Comparison of ENCODE assay signal across 19 mouse cellular contexts in the genomic region with DNA sequence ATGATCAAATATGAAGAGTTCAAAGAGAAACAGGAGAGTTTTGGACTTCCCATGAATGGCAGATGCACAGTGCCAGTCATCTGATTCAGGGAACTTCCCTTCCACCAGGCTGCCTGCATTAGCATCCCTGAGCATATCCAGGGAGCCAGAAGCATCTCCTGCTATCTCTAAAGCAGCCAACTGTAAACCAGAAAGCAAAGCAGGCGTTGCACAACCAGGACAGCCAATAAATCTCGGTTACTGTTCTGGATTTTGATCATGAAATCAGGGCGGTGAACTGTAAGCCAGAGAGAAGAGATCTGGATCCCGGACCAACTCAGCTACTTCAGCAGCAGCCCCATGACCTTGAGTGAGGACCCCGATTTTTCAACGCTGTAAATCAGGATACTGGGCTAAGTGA.
DNase-seq lines count a peak whose midpoint lies in the region; ATAC-seq and TF ChIP-seq lines count a peak whose summit lies in the region.
"Had no signal": no experiment of that assay in that cellular context is flagged by ENCODE, and none has a peak within 500 bp of the region (broad histone marks: within the 10 kb centered on the region; RNA-seq: fewer than 3 reads in every experiment).

No protein-coding gene starts in this region.

- TF ChIP-seq CTCF in bone marrow macrophage, adult 2 months (IDR thresholded peaks at IDR 0.05; ENCODE audit: low read depth, low read length), result no peak

- H3K4me1 ChIP-seq in heart, embryonic 10.5 days, result peaks cover 16% of the 10 kb centered on the region
- H3K4me1 ChIP-seq in kidney, embryonic 15.5 days, result peaks cover 43% of the 10 kb centered on the region
- peaks cover 41% of the 10 kb centered on the region for H3K4me1 ChIP-seq in bone marrow macrophage, adult 2 months (ENCODE audit: control insufficient read depth, insufficient read depth, low read length)

- H3K36me3 ChIP-seq in heart, embryonic 10.5 days, result peaks cover 3% of the 10 kb centered on the region; the same call in 1 of the 2 replicates
- H3K36me3 ChIP-seq in kidney, embryonic 15.5 days, result no peaks in the 10 kb centered on the region
- H3K36me3 ChIP-seq: heart, embryonic 15.5 days; hindbrain, embryonic 10.5 days; limb, embryonic 13.5 days; liver, embryonic 15.5 days; midbrain, embryonic 12.5 days; neural tube, embryonic 13.5 days had no signal

- no peak overlapping the region for H3K4me3 ChIP-seq in heart, embryonic 10.5 days
- no peak overlapping the region for H3K4me3 ChIP-seq in kidney, embryonic 15.5 days (replicated peaks)
- H3K4me3 ChIP-seq in bone marrow macrophage, adult 2 months (ENCODE audit: insufficient read depth, low read length), result no peak overlapping the region
- H3K4me3 ChIP-seq: heart, embryonic 15.5 days; hindbrain, embryonic 10.5 days; limb, embryonic 13.5 days; liver, embryonic 15.5 days; midbrain, embryonic 12.5 days; neural tube, embryonic 13.5 days had no signal

- no peak overlapping the region for H3K4me2 ChIP-seq in kidney, embryonic 15.5 days
- H3K4me2 ChIP-seq: heart, embryonic 15.5 days; limb, embryonic 13.5 days; liver, embryonic 15.5 days; midbrain, embryonic 12.5 days; neural tube, embryonic 13.5 days had no signal

- 79% methylated on average over 6 of the region's 6 CpGs for WGBS in heart, embryonic 10.5 days
- WGBS in kidney, embryonic 15.5 days, result 47% methylated on average over 6 of the region's 6 CpGs

- no peak overlapping the region for H3K9ac ChIP-seq in kidney, embryonic 15.5 days
- H3K9ac ChIP-seq: heart, embryonic 15.5 days; limb, embryonic 13.5 days; liver, embryonic 15.5 days; midbrain, embryonic 12.5 days; neural tube, embryonic 13.5 days had no signal

- H3K9me3 ChIP-seq in heart, embryonic 10.5 days, result no peaks in the 10 kb centered on the region
- H3K9me3 ChIP-seq in kidney, embryonic 15.5 days (replicated peaks), result no peaks in the 10 kb centered on the region
- H3K9me3 ChIP-seq: heart, embryonic 15.5 days; hindbrain, embryonic 10.5 days; limb, embryonic 13.5 days; liver, embryonic 15.5 days; midbrain, embryonic 12.5 days; neural tube, embryonic 13.5 days had no signal

- H3K27me3 ChIP-seq in heart, embryonic 10.5 days (ENCODE audit: insufficient read depth, poor library complexity, severe bottlenecking), result no peaks in the 10 kb centered on the region
- no peaks in the 10 kb centered on the region for H3K27me3 ChIP-seq in kidney, embryonic 15.5 days
- H3K27me3 ChIP-seq: heart, embryonic 15.5 days; limb, embryonic 13.5 days; liver, embryonic 15.5 days; midbrain, embryonic 12.5 days; neural tube, embryonic 13.5 days had no signal

- ATAC-seq in kidney, embryonic 15.5 days (replicated peaks; ENCODE audit: low FRiP score), result peak; percentile 33; the same call in 1 of the 2 replicates
- ATAC-seq: forebrain, embryonic 14.5 days; hindbrain, postnatal 0 days had no signal

- DNase-seq in heart, embryonic 10.5 days (ENCODE audit: low spot score), result no peak
- no peak for DNase-seq in heart, postnatal 4 days
- no peak for DNase-seq in kidney, postnatal 25 days
- peak; percentile 25 for DNase-seq in kidney, postnatal 14 days
- DNase-seq in layer of hippocampus, postnatal 25 days (ENCODE audit: extremely low spot score in 1 of 2, low spot score in 1 of 2), result no peak
- DNase-seq: cerebellum, adult 9-11 months; gastrocnemius, postnatal 36 days; right cerebral cortex, adult 18-20 months had no signal

- TF ChIP-seq POLR2A in bone marrow macrophage, adult 2 months (IDR thresholded peaks at IDR 0.05; ENCODE audit: borderline replicate concordance, low read depth, low read length), result no peak

- H3K27ac ChIP-seq in heart, embryonic 10.5 days, result peak overlapping the region; percentile 47; the same call in 1 of the 2 replicates
- peak overlapping the region; percentile 63 for H3K27ac ChIP-seq in kidney, embryonic 15.5 days
- H3K27ac ChIP-seq in bone marrow macrophage, adult 2 months (ENCODE audit: insufficient read depth, low read depth, low read length), result peak overlapping the region; percentile 1; the same call in 1 of the 2 replicates
- H3K27ac ChIP-seq: hindbrain, embryonic 10.5 days; hindbrain, postnatal 0 days; limb, embryonic 13.5 days; liver, embryonic 15.5 days; midbrain, embryonic 12.5 days; neural tube, embryonic 13.5 days; stomach, postnatal 0 days had no signal

Comparison
In these comparisons a context has a peak if more than half of its experiments do, and no peak if none do; other contexts are left out.
1. H3K27ac ChIP-seq: peak in every context shown above with its lines; median percentile 63 in kidney, embryonic 15.5 days; 47 in heart, embryonic 10.5 days; 1 in bone marrow macrophage, adult 2 months.